Mouse (Mus musculus): ENCODE data around the gene Als2.

Gene Als2

DNA sequence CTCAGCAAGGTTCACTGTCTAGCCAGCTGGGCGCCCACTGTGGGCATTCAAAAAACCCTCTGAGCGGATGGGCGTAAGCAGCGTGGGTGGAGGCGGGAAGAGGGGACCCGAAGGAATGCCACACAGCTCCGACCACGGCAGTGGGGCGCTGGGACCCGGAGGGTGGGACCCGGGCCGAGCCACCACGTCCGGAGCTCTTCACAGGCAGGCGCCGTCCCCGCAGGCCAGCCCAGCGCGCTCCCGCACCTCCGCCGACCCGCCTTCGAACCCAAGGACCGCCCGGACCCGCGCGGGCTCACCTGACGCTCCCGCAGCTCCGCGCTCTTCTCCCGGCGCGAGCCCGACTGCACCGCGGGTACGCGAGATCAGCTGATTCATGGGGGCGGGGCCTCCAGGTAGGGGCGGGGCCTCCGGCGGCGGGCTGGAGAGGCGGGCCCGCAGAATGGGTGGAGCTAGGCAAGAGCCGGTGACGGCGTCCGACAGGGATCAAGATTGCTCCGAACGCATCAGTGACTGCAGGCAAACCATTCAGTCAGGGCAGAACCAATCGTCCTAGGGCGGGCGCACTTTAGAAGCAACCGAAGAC lies at the start of gene Als2:
Gene Als2 (minus strand): TSS at position 376 of the 586 bp plus-strand sequence.
- peak; percentile 100 for DNase-seq

DNA sequence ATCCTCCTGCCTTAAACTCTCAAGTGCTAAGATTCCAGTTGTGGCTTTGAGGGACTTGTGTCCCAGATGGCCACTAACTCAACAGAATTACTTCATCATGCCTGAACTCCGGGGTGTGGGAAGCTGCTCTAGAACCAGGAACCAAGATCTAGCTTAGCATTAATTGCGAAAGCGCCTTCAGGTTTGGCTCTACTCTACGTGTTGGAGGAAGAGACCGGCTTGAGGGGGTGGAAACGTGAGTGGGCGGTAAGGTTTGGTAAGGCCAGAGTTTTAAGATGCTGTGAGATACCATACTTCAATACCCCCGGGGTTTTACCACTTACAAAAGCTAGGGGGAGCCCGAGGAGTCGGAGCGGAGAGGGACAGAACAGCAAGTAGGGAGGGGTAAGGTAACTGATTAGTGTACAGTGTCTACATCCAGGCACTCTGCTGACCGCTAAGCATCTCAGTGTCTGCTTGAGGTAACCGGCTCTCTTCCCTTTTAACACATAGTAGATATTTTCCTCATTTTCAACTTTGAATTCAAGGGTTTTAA lies 49.4 kb upstream of the Als2 start:
- no peak for DNase-seq

DNA sequence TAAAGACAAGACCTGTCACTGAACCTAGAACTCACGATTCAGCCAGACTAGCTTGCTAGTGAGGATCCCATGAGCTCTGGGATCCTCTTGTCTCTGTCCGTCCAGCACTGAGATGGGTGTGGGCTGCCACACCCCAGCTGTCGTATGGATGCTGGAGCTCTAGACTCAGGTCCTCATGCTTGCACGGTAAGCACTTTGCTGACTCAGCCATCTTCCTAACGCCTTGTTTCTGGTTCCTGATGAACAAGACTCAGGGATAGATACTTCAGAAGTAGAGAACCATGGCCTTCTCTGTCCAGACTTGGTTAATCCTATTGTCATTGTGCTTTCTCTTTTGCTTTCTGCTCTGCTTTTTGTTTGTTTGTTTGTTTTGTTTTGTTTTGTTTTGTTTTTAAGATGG lies 48.8 kb upstream of the Als2 start:
- DNase-seq = no peak

DNA sequence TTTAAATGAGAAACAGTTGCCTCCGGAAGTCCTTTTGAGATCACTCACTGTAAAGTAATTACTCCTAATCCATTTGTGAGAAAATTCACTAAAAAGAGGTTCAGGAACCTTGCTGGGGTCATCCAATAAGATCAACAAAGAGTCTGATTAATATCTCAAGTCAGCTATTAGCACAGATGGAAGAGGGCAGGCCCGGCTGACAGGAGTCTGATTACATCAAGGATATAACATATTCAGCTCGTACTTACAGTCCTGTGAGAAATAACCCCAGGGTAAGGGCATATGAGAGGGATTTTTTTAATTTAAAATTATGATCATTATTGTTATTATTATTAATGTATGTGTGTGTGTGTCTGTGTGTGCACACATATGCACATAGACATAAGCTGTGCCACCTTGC lies 35.2 kb upstream of the Als2 start:
- DNase-seq = no peak

DNA sequence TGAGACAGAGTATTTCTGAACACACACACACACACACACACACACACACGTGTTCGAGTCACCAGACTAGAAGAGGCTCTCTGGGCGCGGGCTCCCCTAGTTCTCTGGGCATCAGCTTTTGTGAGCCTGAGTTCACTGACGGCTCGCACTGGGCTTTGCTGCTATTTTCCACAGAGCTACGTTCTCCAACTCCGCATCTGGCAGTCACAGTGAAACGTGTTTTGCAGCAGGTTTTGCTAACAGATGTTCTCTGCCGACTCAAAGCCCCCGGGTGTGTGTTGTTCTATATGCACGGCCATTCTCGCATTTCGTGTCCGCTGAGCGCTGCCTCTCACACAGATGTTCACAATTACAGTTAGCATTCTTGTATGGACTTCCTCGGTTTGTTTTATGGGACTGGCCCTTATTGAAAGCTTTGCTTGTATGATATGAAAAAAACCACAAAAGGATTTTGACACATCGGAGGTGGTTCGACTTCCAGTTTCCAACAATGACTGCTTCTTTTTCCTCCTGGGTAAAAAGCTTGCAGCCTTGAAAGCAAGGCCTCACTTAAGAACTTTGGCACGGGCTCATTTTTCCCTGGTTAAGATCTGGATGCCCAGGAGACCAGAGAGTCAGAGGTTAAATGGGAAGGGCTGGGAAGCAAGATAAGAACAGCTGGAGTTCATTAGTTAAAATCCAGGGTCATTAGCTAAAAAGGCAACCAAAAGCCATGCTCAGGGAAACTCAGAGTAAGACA lies 33.1 kb upstream of the Als2 start:
- peak; percentile 51 for DNase-seq

DNA sequence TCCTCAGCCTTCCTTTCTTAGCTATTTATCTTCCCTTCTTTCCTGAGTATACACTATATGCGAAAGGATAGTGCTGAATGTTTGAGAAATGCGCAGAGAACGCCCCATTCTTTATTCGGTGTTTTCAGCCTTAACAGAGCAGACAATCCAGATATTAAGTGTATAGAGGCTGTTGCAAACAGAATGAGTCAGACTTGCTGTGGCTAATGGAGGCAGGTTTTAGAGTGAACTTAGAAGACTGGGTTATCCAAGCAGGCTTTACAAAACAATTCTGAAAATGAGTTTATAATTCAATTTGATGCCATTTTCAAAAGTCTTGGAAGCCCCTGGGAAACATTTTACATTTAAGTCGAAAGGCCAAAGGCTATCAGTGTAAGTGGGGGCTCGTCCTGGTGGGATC lies 32.4 kb upstream of the Als2 start:
- DNase-seq = no peak

DNA sequence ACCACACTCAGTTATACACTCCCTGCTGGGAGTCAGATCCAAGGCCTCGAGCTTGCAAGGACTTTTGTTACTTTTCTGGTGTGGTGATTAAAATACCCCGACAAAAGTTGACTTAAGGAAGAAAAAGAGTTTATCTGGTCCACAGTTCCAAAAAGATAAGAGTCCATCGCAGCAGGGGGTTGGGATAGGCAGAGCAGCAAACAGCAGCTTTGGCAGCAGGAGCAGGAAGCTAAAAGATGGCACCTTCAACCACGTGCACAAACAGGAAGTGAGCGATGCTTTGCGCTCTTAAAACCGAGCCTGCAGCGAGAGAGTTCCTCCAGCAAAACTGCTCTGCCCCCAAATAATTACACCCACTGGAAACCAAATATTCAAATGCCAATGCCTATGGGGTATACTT lies 31.9 kb upstream of the Als2 start:
- no peak for DNase-seq

DNA sequence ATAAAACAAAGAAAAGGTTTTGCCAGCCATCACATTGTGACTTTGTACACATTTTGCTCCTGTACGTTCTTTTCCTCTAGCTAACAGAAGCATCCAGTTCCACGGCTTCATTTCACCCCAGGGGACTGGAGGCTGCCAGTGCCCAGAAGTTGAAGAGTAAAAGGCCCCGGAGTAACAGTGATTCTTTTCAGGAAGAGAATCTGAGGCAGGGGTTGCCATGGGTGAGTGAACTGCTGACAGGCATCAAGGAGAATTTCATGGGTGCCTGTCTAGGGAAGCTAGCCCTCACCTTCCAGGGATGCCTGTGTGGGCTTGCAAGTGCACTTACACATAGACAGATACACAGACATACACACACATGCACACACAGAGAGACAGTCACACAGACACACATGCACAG lies 20.7 kb upstream of the Als2 start:
- no peak for DNase-seq

DNA sequence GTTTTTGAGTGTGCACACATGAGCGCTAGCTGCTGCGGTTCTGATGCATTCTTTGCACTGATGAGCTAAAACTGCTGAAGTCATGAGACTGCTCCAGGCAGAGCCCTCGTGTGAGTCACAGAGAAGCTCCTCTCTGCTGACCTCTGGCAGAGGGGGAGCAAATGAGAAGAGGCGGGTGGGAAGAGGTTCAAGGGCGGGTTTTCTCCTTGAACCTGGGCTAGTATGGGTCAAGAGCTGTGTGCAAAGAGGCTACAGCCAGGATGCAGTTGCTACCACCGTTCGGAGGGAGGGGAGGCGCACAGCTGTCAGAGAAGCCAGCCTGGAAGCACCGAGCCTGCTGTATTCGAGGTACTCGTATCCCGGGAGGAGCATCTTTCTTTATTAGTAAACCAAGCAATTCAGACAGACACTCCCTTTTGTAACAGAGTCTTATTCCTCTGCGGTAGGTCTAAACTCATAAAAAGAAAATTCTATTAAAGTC lies 19.8 kb upstream of the Als2 start, which contains the start of gene Cdk15:
Gene Cdk15 (plus strand): TSS at position 156 of the 481 bp plus-strand sequence.
- peak; percentile 49 for DNase-seq

DNA sequence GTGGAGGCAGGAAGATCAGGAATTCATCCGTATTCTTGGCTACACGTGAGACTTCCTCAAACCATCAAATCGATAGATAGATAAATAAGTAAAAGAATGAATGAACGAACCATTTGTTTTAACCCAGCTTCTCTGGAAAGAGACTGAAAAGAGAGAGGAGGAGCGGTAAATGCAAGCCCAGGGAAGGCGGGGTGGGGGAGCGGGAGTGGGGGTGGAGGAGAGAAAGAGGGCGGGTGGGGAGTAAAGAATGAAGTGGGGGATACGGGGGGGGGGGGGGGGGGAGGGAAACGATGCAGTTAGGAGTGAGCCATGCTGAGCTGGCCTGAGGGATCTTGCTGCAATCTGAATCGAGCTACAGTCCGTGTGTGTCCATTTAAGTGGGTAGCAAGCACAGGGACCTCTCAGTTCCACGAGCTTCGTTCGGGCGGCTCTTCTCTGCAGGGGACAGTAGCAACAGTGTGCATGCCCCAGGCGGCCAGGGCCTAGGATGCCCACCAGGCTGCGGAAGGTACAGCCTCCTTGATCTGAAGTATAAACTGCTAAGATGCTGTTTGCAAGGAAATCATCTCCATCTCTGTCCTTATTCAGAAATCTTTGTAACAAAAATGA lies 16.4 kb upstream of the Als2 start:
- DNase-seq = peak; percentile 22

DNA sequence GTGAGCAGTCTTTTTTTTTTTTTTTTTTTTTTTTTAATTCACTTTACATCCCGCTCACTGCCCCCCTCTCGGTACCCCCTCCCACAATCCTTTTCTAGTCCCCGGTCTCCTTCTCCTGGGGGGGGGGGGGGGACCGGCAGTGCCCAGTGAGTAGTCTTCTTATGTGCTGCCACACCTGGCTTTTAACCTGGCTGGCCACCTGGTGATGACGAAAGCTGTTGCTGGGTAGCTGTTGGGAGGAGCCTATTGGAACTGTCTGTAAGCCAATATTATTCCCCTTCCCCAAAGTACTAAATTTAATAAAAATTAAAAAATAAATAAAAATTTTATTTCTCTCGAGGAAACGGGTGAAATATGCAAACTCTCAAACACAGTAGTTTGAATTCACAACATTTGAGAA lies 15.7 kb upstream of the Als2 start:
- peak; percentile 59 for DNase-seq

DNA sequence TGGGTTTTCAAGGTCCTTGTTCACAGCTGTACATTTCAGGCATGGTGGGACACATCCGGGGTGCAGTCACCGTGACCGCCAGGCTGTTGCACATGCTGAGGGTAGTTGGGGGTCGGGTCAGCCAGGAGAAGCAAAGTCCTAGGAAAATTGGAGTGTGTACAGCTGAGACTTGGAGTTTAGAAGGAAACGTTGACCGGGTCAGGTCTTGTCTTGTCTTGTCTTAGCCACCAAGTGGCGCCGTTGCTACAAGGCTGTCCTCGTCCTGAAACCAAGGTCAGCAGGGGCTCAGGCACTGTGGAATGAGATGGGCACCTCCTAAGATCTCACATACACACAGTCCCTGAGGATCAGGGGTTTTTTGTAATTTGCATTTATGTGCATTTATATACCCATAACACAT lies 10.6 kb upstream of the Als2 start:
- peak; percentile 81 for DNase-seq

DNA sequence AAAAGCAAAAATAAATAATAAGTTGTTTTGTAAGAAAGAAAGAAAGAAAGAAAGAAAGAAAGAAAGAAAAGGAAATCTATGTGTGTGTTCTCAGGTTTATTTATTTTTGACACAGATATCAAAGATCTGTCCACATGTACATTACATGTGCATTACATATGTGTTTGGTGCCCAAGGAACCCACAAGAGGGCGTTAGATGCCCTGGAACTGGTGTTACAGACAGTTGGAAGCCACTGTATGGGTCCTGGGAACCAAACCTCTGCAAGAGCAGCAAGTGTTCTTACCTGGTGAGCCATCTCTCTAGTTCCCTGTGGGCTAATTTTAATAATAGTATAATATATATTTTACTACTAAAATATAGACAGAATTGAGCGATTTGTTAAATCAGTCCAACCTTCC lies 6.7 kb upstream of the Als2 start:
- DNase-seq = no peak

DNA sequence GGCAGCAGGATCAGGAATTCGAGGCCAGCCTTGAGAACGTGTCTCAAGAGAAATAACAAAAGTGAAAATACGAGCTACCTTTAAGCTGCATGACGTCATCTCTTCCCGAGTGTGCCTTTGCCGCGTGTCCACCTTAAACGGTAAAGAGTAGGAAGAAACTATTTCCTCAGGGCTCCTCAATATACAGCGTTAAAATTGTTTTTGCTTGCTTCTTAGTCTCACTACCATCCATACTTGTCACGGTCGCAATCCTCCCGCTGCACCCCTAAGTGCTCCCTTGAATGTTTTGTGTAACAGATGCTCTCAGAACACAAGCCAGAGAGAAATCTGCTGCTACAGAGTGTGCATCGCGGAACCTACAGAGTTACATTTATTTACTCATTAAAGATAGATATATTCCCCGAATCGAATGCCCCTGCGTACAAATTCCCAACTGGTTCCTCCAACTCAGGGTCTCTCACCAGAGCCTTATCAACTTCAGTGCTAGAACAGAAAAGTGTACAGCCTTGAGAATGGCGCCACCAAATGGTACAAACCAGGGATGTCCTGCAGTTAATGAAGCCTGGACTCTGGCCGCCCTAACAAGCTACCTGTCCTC lies 682 bp upstream of the Als2 start:
- DNase-seq = peak; percentile 85

DNA sequence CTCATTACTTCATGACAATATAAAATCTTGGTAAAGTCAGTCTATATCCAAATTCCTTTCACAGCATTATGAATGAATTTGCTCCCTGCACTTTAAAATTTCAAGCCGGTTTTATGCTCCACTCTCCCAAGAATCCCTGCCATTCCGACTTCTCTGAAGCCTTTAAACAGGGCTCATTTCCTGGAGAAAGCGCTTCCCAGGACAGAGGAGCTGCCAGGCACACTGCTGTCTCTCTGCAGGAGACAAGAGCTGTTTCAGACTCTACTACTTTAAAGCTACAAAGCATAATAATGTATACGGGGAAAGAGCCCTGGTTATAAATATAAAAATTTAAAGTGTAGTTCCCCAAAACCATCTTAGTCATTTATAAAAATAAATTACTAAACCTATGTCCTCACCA lies 7.8 kb downstream of the Als2 start:
- DNase-seq = no peak

DNA sequence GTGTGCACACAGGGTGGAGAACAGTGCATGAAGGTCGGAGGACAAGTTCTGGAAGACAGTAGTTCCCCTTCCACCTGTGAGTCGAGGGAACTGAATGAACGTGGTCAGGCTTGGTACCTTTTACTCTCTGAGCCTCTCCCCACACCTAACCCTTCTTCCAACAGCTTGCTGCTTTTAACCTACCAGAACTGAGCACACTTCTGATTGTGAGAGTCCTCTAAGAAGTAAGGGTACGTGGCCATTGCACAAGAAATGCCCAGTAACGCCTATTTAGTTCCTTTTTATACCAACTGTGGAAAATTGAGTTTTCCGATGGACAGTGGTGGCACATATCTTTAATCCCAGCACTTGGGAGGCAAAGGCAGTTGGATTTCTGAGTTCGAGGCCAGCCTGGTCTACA lies 8.5 kb downstream of the Als2 start:
- no peak for DNase-seq

DNA sequence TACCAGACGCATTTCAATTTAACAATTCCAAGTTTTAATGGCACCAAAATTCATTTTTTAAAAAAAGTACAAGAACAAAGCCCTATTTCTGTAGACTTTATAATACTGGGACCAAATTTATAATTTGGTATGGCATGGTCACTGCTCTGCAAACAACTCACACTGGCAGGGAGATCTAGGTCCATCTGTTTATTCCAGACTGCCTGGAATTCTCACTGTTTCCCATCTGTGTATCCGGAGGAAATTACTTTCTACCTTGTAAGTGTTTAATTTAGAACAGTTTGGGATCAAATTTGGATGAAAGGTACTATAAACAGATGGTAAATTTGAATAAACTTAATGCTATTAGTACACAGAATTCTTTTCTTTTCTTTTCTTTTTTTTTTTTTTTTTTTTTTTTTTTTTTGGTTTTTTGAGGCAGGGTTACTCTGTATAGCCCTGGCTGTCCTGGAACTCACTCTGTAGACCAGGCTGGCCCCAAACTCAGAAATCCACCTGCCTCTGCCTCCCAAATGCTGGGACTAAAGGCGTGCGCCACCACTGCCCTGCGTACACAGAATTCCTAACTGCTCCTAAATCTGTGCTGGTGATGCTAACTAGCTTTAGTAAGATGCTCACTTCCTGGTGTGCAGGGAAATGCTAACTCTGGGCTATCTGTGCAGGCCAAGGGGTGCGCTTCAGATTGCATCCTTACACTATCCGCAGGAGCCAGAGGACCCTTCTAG lies 14.8 kb downstream of the Als2 start:
- no peak for DNase-seq

DNA sequence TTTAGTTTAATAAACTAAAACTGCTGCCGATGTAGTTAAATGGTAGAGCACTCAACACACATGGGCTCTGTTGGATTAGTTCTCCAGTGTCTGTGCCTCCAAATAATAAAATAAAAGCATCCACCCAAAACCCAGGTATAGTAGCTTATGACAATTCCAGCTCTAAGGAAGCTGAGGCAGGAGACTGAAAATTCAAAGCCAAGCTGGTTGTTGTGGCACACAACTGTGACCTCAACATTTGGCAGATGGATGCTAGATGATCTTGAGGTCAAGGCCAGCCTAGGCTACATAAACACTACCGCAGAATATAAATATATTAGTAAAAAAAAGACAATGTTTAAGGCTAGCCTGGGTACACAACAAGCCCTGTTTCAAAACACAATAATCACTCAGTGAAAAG lies 15.4 kb downstream of the Als2 start:
- DNase-seq = no peak

DNA sequence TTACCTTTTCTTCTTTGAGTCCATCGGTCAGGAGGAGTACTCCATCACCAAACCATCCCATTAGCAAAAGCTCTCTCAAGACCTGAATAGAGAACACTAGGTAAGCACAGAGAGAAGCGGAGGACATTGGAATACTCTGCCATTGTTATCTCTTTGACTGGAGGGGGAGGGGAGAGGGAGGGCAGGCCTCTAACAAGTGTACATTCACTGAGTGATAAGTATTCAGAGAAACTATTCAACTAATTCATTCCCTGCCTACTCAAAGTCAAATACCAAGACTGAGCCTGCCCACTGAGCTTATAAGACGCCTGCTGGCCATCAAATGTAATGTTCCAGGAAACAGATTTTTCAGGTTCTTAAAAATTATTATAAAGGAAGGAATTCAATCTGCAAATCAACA lies 16.7 kb downstream of the Als2 start:
- no peak for DNase-seq

DNA sequence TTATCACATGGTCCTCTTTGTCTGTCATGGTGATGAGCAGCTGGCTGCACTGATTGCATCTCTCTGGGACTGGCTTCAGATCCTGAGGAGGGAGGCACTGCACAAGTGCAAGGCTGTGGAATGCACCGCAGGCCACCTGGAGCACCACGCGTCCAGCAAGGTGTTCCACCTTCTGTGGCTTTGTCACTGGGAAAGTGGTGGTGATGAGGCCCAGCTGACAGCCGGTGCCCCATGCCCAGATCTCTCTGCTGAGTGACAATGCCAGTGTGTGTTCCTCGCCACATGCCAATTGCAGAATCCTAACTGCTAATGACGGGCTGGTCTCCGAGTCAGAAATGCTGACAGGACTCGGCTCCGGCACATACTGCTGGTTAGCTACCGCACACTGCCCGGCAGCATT lies 21.6 kb downstream of the Als2 start:
- no peak for DNase-seq

DNA sequence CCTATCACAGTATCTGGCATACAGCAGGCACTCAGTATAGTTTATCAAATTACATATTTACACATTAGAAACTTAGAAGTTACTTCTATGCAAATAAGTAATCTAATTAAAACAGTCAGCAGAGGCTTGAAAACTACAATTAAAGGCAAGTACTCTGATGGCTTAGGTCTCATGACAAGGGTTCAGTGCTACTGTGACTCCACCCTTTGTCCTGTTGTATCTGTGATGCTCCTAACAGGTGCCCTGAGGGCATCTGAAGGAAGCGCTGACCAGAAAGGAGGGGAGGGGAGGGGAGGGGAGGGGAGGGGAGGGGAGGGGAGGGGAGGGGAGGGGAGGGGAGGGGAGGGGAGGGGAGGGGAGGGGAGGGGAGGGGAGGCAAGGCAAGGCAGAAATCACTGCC lies 24.1 kb downstream of the Als2 start:
- DNase-seq = no peak

DNA sequence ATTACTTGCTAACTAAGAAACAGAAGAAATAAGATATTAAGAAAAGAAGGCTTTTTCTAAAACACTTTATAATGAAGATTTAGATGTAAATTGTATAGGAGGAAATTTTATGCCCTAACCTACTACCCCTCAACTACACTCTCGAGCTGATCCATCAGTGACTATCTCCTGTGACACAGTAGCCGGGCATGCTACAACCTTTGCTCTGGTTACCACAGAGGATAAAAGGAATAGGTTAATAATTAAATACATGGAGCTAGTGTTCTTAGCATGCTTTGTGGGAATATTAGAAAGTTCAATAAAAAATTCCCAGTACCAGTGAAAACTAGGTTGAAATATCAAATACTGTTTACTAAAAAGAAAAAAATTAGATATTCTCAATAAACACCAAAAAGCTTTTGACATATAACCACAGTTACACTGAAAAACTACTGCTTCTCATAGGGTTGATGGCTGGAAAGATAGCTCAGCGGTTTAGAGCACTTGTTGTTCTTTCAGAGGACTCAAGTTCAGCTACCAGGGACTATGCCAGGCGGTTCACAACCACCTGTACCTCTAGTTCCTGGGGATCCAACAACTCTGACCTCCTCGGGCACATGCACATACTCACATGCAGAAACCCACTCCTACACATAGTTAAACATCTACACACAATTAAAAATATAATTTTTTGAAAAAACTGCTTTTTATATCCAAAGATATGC lies 24.8 kb downstream of the Als2 start:
- peak; percentile 22 for DNase-seq
